Mouse (Mus musculus) kidney, postnatal 0 days (tissue): ENCODE measurements around the gene C1s2. TPM values are rescaled to one million over a fixed set of nuclear protein-coding genes. Genes with fewer than 3 reads are reported as not detected.

ENCODE experiments used
- ATAC-seq: fragments of 200-750 bp; cut with Nextera tagmentation; replicated peaks from 2 replicates; pipeline ENCODE4 v1.8.0; 2017; ENCODE audit warnings: low read depth, moderate number of reproducible peaks, moderate TSS enrichment, moderate library complexity; ENCODE audit not compliant: low FRiP score
- DNase-seq: peaks from one replicate; pipeline ENCODE4 v3.0.0-alpha.2; 2016; ENCODE audit warnings: low spot score
- H3K27ac ChIP-seq: fragments of 300-500 bp; sonication (generic); 2 replicates; pipeline ENCODE4 v1.5.1; 2014; ENCODE audit warnings: mild to moderate bottlenecking
- H3K27me3 ChIP-seq: fragments of 300-500 bp; sonication (generic); 2 replicates; pipeline ENCODE4 v1.6.1; 2014; ENCODE audit warnings: low read length, mixed read lengths; ENCODE audit not compliant: insufficient read depth
- H3K36me3 ChIP-seq: fragments of 300-500 bp; sonication (generic); 2 replicates; pipeline ENCODE4 v1.6.1; 2014; ENCODE audit warnings: low read length, mixed read lengths; ENCODE audit not compliant: insufficient read depth
- H3K4me1 ChIP-seq: fragments of 300-500 bp; sonication (generic); replicated peaks from 2 replicates; pipeline ENCODE4 v1.6.1; 2014; ENCODE audit warnings: antibody characterized with exemption, low read length, mixed read lengths; ENCODE audit not compliant: insufficient read depth
- H3K4me2 ChIP-seq: fragments of 300-500 bp; sonication (generic); 2 replicates; pipeline ENCODE4 v1.6.1; 2014; ENCODE audit warnings: mild to moderate bottlenecking, low read length, moderate library complexity, mixed read lengths
- H3K4me3 ChIP-seq: fragments of 300-500 bp; sonication (generic); replicated peaks from 2 replicates; pipeline ENCODE4 v1.5.1; 2014; ENCODE audit warnings: low read depth, low read length
- H3K9ac ChIP-seq: fragments of 300-500 bp; sonication (generic); 2 replicates; pipeline ENCODE4 v1.6.1; 2014; ENCODE audit warnings: low read depth, low read length
- H3K9me3 ChIP-seq: fragments of 300-500 bp; sonication (generic); replicated peaks from 2 replicates; pipeline ENCODE4 v1.6.1; 2016; ENCODE audit warnings: low read length, inconsistent platforms, mixed read lengths
- CTCF ChIP-seq: IDR thresholded peaks from 2 replicates; pipeline ENCODE4 v1.5.1; 2016; ENCODE audit warnings: antibody characterized with exemption, low read depth, mild to moderate bottlenecking, moderate library complexity
- WGBS: fragments of 180-500 bp; shearing (Covaris S2); extraction: QIAGEN DNeasy Blood & Tissue Kit; methylation state at CpG from one replicate; pipeline ENCODE4 v1.1.7; 2014; 5-methylcytosine and 5-hydroxymethylcytosine counted together
- polyA plus RNA-seq: library from polyadenylated mRNA; unstranded; fragments of >200 nt; fragmentation: Nextera tagmentation; extraction: Ambion mirVana; gene quantifications from 2 replicates; pipeline ENCODE4 v1.2.1, GENCODE M21; 2015

C1s2 gene
- polyA plus RNA-seq, 1 experiment from 2014 or later = 0.51 TPM

DNA sequence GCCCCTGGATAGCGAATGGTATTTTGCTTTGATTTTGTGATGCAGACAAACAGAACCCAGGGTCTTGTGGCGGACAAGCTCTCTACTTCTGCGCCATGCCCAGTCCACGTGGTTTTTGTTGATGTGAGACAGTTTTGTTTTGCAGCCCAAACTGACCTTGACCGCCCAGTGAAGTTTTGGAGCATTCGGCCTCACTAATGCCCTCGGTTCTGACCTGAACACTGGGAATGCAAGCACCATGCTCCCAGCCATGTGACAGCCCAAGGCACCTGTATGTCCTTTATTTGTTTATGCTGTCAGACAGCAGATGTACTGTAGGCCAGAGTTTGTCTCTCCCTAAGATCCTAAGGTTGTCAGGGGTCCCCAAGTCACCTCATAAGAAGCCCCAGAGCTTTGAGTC is 38.7 kb upstream of the C1s2 start:
- Histone ChIP-seq H3K4me3 (no peak overlapping the region), H3K9ac (no peak overlapping the region), H3K36me3 (peaks cover 7% of the 10 kb centered on the region), H3K27me3 (no peaks in the 10 kb centered on the region), H3K9me3 (no peaks in the 10 kb centered on the region), H3K4me1 (no peaks in the 10 kb centered on the region), H3K27ac (no peak overlapping the region), H3K4me2 (no peak overlapping the region)
- TF ChIP-seq CTCF = no peak
- ATAC-seq (no peak), DNase-seq (no peak)
- WGBS = 96% methylated on average over 7 of the region's 7 CpGs

DNA sequence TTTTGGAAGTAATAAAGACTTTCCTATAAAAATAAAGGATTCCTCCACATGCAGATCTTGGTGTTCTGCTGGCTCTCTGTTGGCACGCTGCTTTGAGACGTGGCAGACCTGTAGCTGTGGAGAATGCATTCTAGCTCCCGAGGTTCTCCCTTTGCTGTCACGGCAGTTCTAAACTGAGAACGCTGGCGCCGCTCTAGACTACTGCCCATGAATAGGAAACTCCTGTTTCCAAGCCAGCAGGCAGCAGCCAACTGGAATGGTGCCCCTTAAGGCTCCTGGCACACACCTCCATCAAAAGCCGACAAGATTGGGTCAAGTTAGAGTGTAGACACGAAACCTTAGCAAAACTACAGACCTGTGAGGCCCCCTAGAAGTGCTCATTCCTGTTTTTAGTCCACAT is 37.7 kb upstream of the C1s2 start:
- Histone ChIP-seq H3K4me2 (no peak overlapping the region), H3K4me1 (no peaks in the 10 kb centered on the region), H3K27ac (no peak overlapping the region), H3K9ac (no peak overlapping the region), H3K36me3 (peaks cover 7% of the 10 kb centered on the region), H3K27me3 (no peaks in the 10 kb centered on the region), H3K4me3 (no peak overlapping the region), H3K9me3 (no peaks in the 10 kb centered on the region)
- TF ChIP-seq CTCF = no peak
- 90% methylated on average over 9 of the region's 9 CpGs for WGBS
- no peak for ATAC-seq
- no peak for DNase-seq

DNA sequence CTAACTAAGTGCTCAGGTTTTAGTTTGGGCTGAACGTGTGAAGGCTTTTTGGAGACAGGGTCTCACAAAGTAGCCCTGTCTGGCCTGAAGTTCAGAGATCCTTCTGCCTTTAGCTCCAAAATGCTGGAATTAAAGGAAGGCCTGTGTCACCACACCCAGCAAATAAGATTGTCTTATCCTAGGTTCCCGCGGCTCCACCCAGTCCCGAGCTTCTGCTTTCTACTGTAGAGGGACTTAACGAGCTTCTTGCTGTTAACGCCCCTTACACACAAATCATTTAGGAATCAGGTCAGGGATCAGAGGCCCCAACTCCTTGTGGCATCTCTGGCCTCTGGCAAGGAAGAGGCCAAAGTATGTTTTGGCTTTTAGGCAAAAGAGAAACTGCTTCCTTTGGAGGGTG is 36.2 kb upstream of the C1s2 start:
- H3K27me3 ChIP-seq = no peaks in the 10 kb centered on the region
- H3K36me3 ChIP-seq = peaks cover 7% of the 10 kb centered on the region
- TF ChIP-seq CTCF = no peak
- DNase-seq (no peak), ATAC-seq (no peak)
- no peaks in the 10 kb centered on the region for H3K4me1 ChIP-seq
- H3K4me3 ChIP-seq = no peak overlapping the region
- H3K27ac ChIP-seq = no peak overlapping the region
- H3K9me3 ChIP-seq = no peaks in the 10 kb centered on the region
- WGBS = 34% methylated on average over 6 of the region's 6 CpGs
- H3K9ac ChIP-seq = no peak overlapping the region
- H3K4me2 ChIP-seq = no peak overlapping the region

DNA sequence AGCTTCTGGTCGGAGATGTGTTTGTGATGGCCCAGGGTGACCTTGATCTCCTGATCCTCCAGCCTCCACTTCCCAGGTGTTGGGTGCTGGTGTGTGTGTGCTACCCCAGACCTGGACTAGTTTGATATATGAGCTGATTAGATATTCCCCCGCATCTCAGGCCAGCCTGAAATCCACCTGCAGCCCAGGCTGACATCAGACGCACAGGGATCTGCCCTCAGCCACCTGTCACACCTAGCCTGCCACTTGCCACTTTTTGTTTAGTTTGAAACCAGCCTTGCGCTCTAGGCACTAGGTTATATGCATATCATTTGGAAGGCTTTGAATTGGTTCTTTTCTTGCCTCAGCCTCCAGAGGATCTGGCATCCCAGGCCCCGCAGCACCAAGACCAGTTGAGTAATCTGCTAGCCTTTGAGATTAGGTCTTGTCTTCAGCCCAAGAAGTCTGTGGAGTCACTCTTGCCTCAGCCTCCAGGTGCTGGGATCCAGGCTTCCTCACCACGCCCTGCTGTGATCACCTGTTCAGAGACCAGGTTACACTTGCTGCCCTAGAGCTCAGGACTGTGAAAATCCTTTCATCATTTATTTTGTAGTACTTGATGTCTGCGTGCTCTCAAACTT is 34.5 kb upstream of the C1s2 start:
- ATAC-seq = no peak
- 87% methylated on average over 7 of the region's 7 CpGs for WGBS
- H3K4me3 ChIP-seq = no peak overlapping the region
- no peak overlapping the region for H3K27ac ChIP-seq
- no peak for DNase-seq
- no peak for TF ChIP-seq CTCF
- H3K36me3 ChIP-seq = peaks cover 7% of the 10 kb centered on the region
- H3K4me1 ChIP-seq = no peaks in the 10 kb centered on the region
- H3K4me2 ChIP-seq = no peak overlapping the region
- no peak overlapping the region for H3K9ac ChIP-seq
- no peaks in the 10 kb centered on the region for H3K27me3 ChIP-seq
- H3K9me3 ChIP-seq = no peaks in the 10 kb centered on the region

DNA sequence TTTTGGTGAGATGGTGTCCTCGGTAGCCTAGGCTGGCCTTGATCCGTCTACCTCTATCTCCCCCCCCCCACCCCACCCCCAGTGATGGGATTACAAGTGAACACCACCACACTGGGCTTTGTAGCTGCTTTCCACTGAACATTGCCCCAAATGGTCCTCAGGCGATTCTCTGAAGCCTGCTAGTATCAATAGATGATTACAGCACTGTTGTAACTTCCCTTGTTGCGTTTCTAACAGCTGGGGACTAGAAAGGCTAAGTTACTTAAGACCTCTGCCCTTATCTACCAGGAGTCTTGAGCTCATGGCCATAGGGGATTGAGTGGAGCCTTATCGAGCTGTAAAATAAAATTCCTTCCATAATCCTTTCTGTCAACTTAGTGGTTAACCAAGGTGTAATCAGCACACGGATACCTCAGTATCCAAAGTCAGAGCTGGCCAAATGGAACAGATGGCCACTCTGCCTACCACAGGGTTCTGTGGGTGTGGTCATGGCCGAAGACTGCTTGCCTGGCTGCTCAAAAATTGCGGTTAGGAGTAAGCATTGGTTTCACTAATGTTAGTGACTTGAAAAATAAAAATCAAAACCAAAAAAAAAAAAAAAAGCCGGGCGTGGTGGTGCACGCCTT is 33.5 kb upstream of the C1s2 start:
- no peaks in the 10 kb centered on the region for H3K9me3 ChIP-seq
- no peaks in the 10 kb centered on the region for H3K4me1 ChIP-seq
- 78% methylated on average over 11 of the region's 11 CpGs for WGBS
- DNase-seq (no peak), ATAC-seq (no peak)
- no peaks in the 10 kb centered on the region for H3K27me3 ChIP-seq
- no peak overlapping the region for H3K4me3 ChIP-seq
- H3K27ac ChIP-seq = no peak overlapping the region
- no peak overlapping the region for H3K4me2 ChIP-seq
- H3K36me3 ChIP-seq = peaks cover 2% of the 10 kb centered on the region
- H3K9ac ChIP-seq = no peak overlapping the region
- TF ChIP-seq CTCF = no peak

DNA sequence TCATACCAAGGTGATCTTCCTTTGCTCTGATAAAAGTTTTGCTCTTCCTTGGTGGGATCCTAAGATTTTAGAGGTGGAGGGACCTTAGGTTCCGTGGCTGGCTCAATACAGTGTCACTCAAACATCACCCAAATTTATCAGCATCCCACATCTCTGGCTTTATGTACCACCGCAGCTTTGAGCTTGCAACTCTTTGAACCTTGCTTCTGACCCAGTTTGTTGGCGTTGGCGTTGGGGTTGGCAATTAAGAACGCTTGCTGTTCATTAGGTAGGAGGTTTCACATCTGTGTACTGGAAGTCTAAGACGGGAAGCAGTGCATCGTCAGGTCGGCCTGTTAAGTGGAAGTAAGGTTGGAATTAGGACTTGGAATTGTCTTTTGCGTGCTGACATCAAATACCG is 29.1 kb upstream of the C1s2 start:
- H3K4me2 ChIP-seq = no peak overlapping the region
- ATAC-seq = no peak
- no peak overlapping the region for H3K27ac ChIP-seq
- WGBS = 92% methylated on average over 10 of the region's 10 CpGs
- H3K9ac ChIP-seq = no peak overlapping the region
- H3K36me3 ChIP-seq = no peaks in the 10 kb centered on the region
- no peak for DNase-seq
- TF ChIP-seq CTCF = no peak
- H3K4me3 ChIP-seq = no peak overlapping the region
- 0 out of 2 replicates have a peak, but pooled peaks cover 4% of the 10 kb centered on the region for H3K4me1 ChIP-seq
- H3K9me3 ChIP-seq = no peaks in the 10 kb centered on the region
- H3K27me3 ChIP-seq = no peaks in the 10 kb centered on the region
